Mouse (Mus musculus) olfactory bulb, adult 2 months (tissue): ENCODE measurements around the gene Jtb.

Source experiments
- CTCF ChIP-seq: fragments of 200-500 bp; IDR thresholded peaks from 2 replicates; pipeline ENCODE4 v1.5.1; 2012; ENCODE audit warnings: low read depth, mild to moderate bottlenecking, low read length, moderate library complexity; ENCODE audit not compliant: insufficient read depth
- POLR2A ChIP-seq: fragments of 200-500 bp; IDR thresholded peaks from 2 replicates; pipeline ENCODE4 v1.6.1; 2012; ENCODE audit warnings: mild to moderate bottlenecking, low read depth, low read length, moderate library complexity; ENCODE audit not compliant: insufficient read depth

- TF ChIP-seq CTCF: no peak; the same call in 1 of the 2 replicates
- no peak for TF ChIP-seq POLR2A
These were observed 23.2 kb downstream of the Jtb start for GRCm38 (mm10) chr3:90254419-90255193.
